Mouse (Mus musculus): ENCODE measurements around the gene Ackr2. TPM values are rescaled to one million over a fixed set of nuclear protein-coding genes. Genes with fewer than 3 reads are reported as not detected.

The Ackr2 gene
- polyA plus RNA-seq (2015; fragmentation: Nextera tagmentation; extraction: Ambion mirVana), result 2.1 and 2.2 TPM in 2 replicates

- ATAC-seq, result no peak
- H3K4me1 ChIP-seq (replicated peaks), result no peaks in the 10 kb centered on the region
- no peak within 1 kb of the TSS for H3K9ac ChIP-seq (replicated peaks)
- no peak within 1 kb of the TSS for H3K4me3 ChIP-seq (replicated peaks)
- H3K4me2 ChIP-seq (replicated peaks), result no peak within 1 kb of the TSS
- 78% methylated on average over 9 of the region's 9 CpGs for WGBS
- H3K9me3 ChIP-seq, result no peaks in the 10 kb centered on the region
- H3K36me3 ChIP-seq, result no peaks in the 10 kb centered on the region
- H3K27me3 ChIP-seq, result no peaks in the 10 kb centered on the region
- H3K27ac ChIP-seq, result no peak within 1 kb of the TSS
Observed at GRCm38 (mm10) chr9:121898245-121898644, at the start of gene Ackr2. Ackr2 (plus strand) TSS chr9:121898355.

GRCm38 (mm10) chr9:121854246-121854645, 43.9 kb upstream of the Ackr2 start:
- no peak for ATAC-seq
- Histone ChIP-seq H3K4me3 (replicated peaks) (no peak overlapping the region), H3K27ac (no peak overlapping the region), H3K9me3 (no peaks in the 10 kb centered on the region), H3K36me3 (peaks cover 29% of the 10 kb centered on the region), H3K4me1 (replicated peaks) (peaks cover 14% of the 10 kb centered on the region), H3K27me3 (no peaks in the 10 kb centered on the region), H3K4me2 (replicated peaks) (no peak overlapping the region), H3K9ac (replicated peaks) (no peak overlapping the region)
- WGBS, result 94% methylated on average over 3 of the region's 3 CpGs

- WGBS, result 2% methylated on average over 39 of the region's 39 CpGs
- Histone ChIP-seq H3K4me2 (replicated peaks) (peak overlapping the region; percentile 75), H3K4me1 (replicated peaks) (peaks cover 14% of the 10 kb centered on the region), H3K9ac (replicated peaks) (peak overlapping the region; percentile 90), H3K4me3 (replicated peaks) (peak overlapping the region; percentile 72), H3K9me3 (no peaks in the 10 kb centered on the region), H3K27ac (peak overlapping the region; percentile 96), H3K27me3 (no peaks in the 10 kb centered on the region), H3K36me3 (peaks cover 6% of the 10 kb centered on the region)
- no peak for ATAC-seq
Observed at GRCm38 (mm10) chr9:121856649-121857416, 41.3 kb upstream of the Ackr2 start.

GRCm38 (mm10) chr9:121857474-121858152, 40.5 kb upstream of the Ackr2 start:
- Histone ChIP-seq H3K4me2 (replicated peaks) (peak overlapping the region; percentile 75), H3K36me3 (no peaks in the 10 kb centered on the region), H3K9me3 (no peaks in the 10 kb centered on the region), H3K27ac (peak overlapping the region; percentile 96), H3K9ac (replicated peaks) (peak overlapping the region; percentile 90), H3K4me1 (replicated peaks) (peaks cover 14% of the 10 kb centered on the region), H3K4me3 (replicated peaks) (peak overlapping the region; percentile 72), H3K27me3 (no peaks in the 10 kb centered on the region)
- peak; percentile 98 for ATAC-seq
- under 1% methylated on average over 65 of the region's 70 CpGs for WGBS

GRCm38 (mm10) chr9:121858153-121858488, 40.0 kb upstream of the Ackr2 start, which contains the start of gene Higd1a:
Higd1a (minus strand) TSS chr9:121858362.
- peak within 1 kb of the TSS; percentile 96 for H3K27ac ChIP-seq
- WGBS, result 7% methylated on average over 6 of the region's 6 CpGs
- H3K27me3 ChIP-seq, result no peaks in the 10 kb centered on the region
- H3K9me3 ChIP-seq, result no peaks in the 10 kb centered on the region
- ATAC-seq, result no peak
- H3K36me3 ChIP-seq, result no peaks in the 10 kb centered on the region
- H3K4me2 ChIP-seq (replicated peaks), result peak within 1 kb of the TSS; percentile 75
- H3K4me3 ChIP-seq (replicated peaks), result peak within 1 kb of the TSS; percentile 72
- peak within 1 kb of the TSS; percentile 90 for H3K9ac ChIP-seq (replicated peaks)
- peaks cover 14% of the 10 kb centered on the region for H3K4me1 ChIP-seq (replicated peaks)

- Histone ChIP-seq H3K9ac (replicated peaks) (no peak overlapping the region), H3K27me3 (no peaks in the 10 kb centered on the region), H3K9me3 (no peaks in the 10 kb centered on the region), H3K36me3 (no peaks in the 10 kb centered on the region), H3K27ac (no peak overlapping the region), H3K4me2 (replicated peaks) (no peak overlapping the region), H3K4me3 (replicated peaks) (no peak overlapping the region), H3K4me1 (replicated peaks) (peaks cover 14% of the 10 kb centered on the region)
- WGBS, result 99% methylated on average over 2 of the region's 2 CpGs
- ATAC-seq, result no peak
Observed at GRCm38 (mm10) chr9:121859345-121859744, 38.8 kb upstream of the Ackr2 start.

- H3K4me1 ChIP-seq (replicated peaks), result peaks cover 17% of the 10 kb centered on the region
- no peak overlapping the region for H3K4me2 ChIP-seq (replicated peaks)
- H3K27ac ChIP-seq, result no peak overlapping the region
- 80% methylated on average over 2 of the region's 2 CpGs for WGBS
- no peaks in the 10 kb centered on the region for H3K36me3 ChIP-seq
- H3K9me3 ChIP-seq, result no peaks in the 10 kb centered on the region
- ATAC-seq, result no peak
- H3K27me3 ChIP-seq, result no peaks in the 10 kb centered on the region
- no peak overlapping the region for H3K9ac ChIP-seq (replicated peaks)
- no peak overlapping the region for H3K4me3 ChIP-seq (replicated peaks)
Observed at GRCm38 (mm10) chr9:121860921-121861320, 37.2 kb upstream of the Ackr2 start.

- Histone ChIP-seq H3K9me3 (no peaks in the 10 kb centered on the region), H3K27me3 (no peaks in the 10 kb centered on the region), H3K27ac (no peak overlapping the region), H3K9ac (replicated peaks) (no peak overlapping the region), H3K36me3 (no peaks in the 10 kb centered on the region), H3K4me2 (replicated peaks) (no peak overlapping the region), H3K4me3 (replicated peaks) (no peak overlapping the region), H3K4me1 (replicated peaks) (peaks cover 3% of the 10 kb centered on the region; the same call in 1 of the 2 replicates)
- WGBS, result 74% methylated on average over 4 of the region's 4 CpGs
- ATAC-seq, result no peak
Observed at GRCm38 (mm10) chr9:121864837-121865236, 33.3 kb upstream of the Ackr2 start.

- no peaks in the 10 kb centered on the region for H3K36me3 ChIP-seq
- ATAC-seq, result no peak
- no peak overlapping the region for H3K9ac ChIP-seq (replicated peaks)
- no peak overlapping the region for H3K27ac ChIP-seq
- peaks cover 3% of the 10 kb centered on the region; the same call in 1 of the 2 replicates for H3K4me1 ChIP-seq (replicated peaks)
- H3K4me2 ChIP-seq (replicated peaks), result no peak overlapping the region
- 53% methylated on average over 3 of the region's 3 CpGs for WGBS
- H3K9me3 ChIP-seq, result no peaks in the 10 kb centered on the region
- H3K27me3 ChIP-seq, result no peaks in the 10 kb centered on the region
- no peak overlapping the region for H3K4me3 ChIP-seq (replicated peaks)
Observed at GRCm38 (mm10) chr9:121865425-121866008, 32.6 kb upstream of the Ackr2 start.

- Histone ChIP-seq H3K27ac (no peak overlapping the region), H3K9ac (replicated peaks) (no peak overlapping the region), H3K4me2 (replicated peaks) (no peak overlapping the region), H3K4me3 (replicated peaks) (no peak overlapping the region), H3K4me1 (replicated peaks) (peaks cover 3% of the 10 kb centered on the region; the same call in 1 of the 2 replicates), H3K9me3 (no peaks in the 10 kb centered on the region), H3K27me3 (no peaks in the 10 kb centered on the region), H3K36me3 (no peaks in the 10 kb centered on the region)
- ATAC-seq, result no peak
- 93% methylated on average over 6 of the region's 6 CpGs for WGBS
Observed at GRCm38 (mm10) chr9:121867632-121868031, 30.5 kb upstream of the Ackr2 start.

GRCm38 (mm10) chr9:121868236-121868635, 29.9 kb upstream of the Ackr2 start:
- Histone ChIP-seq H3K4me2 (replicated peaks) (no peak overlapping the region), H3K4me1 (replicated peaks) (peaks cover 3% of the 10 kb centered on the region; the same call in 1 of the 2 replicates)

GRCm38 (mm10) chr9:121869432-121869831, 28.7 kb upstream of the Ackr2 start:
- Histone ChIP-seq H3K4me1 (replicated peaks) (peaks cover 3% of the 10 kb centered on the region; the same call in 1 of the 2 replicates), H3K9me3 (no peaks in the 10 kb centered on the region), H3K9ac (replicated peaks) (no peak overlapping the region), H3K27me3 (no peaks in the 10 kb centered on the region), H3K4me3 (replicated peaks) (no peak overlapping the region), H3K36me3 (no peaks in the 10 kb centered on the region), H3K27ac (no peak overlapping the region), H3K4me2 (replicated peaks) (no peak overlapping the region)
- 92% methylated on average over 5 of the region's 5 CpGs for WGBS
- no peak for ATAC-seq

More at GRCm38 (mm10) chr9:121868236-121868635, 29.9 kb upstream of the Ackr2 start:
- Histone ChIP-seq H3K27ac (no peak overlapping the region), H3K4me3 (replicated peaks) (no peak overlapping the region), H3K9ac (replicated peaks) (no peak overlapping the region), H3K27me3 (no peaks in the 10 kb centered on the region), H3K9me3 (no peaks in the 10 kb centered on the region), H3K36me3 (no peaks in the 10 kb centered on the region)
- ATAC-seq, result no peak
- 91% methylated on average over 6 of the region's 6 CpGs for WGBS

Measured in midbrain, embryonic 13.5 days (tissue).